Mouse (Mus musculus) olfactory bulb, adult 2 months (tissue): ENCODE measurements at regions not wholly inside any gene's neighbourhood (a gene's known extent, or its start where the extent isn't known, plus 50 kb on each side); places are given as distances from the start of the nearest gene placed in this dataset.
"Not testable (repeated sequence)": the region's sequence is repeated elsewhere in the genome, so short reads cannot be mapped to it uniquely, and the experiment has no call there.

Source experiments
- H3K27ac ChIP-seq: fragments of 200-500 bp; 2 replicates; pipeline ENCODE4 v1.5.1; 2012; ENCODE audit warnings: low read depth, low read length; ENCODE audit not compliant: insufficient read depth
- H3K4me1 ChIP-seq: fragments of 200-500 bp; 2 replicates; pipeline ENCODE4 v1.6.1; 2012; ENCODE audit warnings: low read length; ENCODE audit not compliant: control insufficient read depth, insufficient read depth
- H3K4me3 ChIP-seq: fragments of 200-500 bp; 2 replicates; pipeline ENCODE4 v1.5.1; 2012; ENCODE audit warnings: mild to moderate bottlenecking, low read depth, low read length, moderate library complexity; ENCODE audit not compliant: insufficient read depth
- CTCF ChIP-seq: fragments of 200-500 bp; IDR thresholded peaks from 2 replicates; pipeline ENCODE4 v1.5.1; 2012; ENCODE audit warnings: low read depth, mild to moderate bottlenecking, low read length, moderate library complexity; ENCODE audit not compliant: insufficient read depth
- POLR2A ChIP-seq: fragments of 200-500 bp; IDR thresholded peaks from 2 replicates; pipeline ENCODE4 v1.6.1; 2012; ENCODE audit warnings: mild to moderate bottlenecking, low read depth, low read length, moderate library complexity; ENCODE audit not compliant: insufficient read depth
- WGBS: fragments of 180-500 bp; shearing (Covaris S2); methylation state at CpG from one replicate; pipeline ENCODE4 v1.1.7; 2018; 5-methylcytosine and 5-hydroxymethylcytosine counted together

GRCm38 (mm10) chr13:60480731-60481431, 120.9 kb upstream of the Dapk1 start:
- Histone ChIP-seq H3K27ac (no peak overlapping the region), H3K4me1 (peaks cover 11% of the 10 kb centered on the region; the same call in 1 of the 2 replicates), H3K4me3 (no peak overlapping the region)
- 36% methylated on average over 21 of the region's 21 CpGs for WGBS
- TF ChIP-seq CTCF (no peak), POLR2A (no peak)

- peaks cover 15% of the 10 kb centered on the region for H3K4me1 ChIP-seq
- WGBS: 79% methylated on average over 11 of the region's 11 CpGs
- H3K27ac ChIP-seq, H3K4me3 ChIP-seq: not testable (repeated sequence)
Observed at GRCm38 (mm10) chr13:60481451-60481850, 120.3 kb upstream of the Dapk1 start.

GRCm38 (mm10) chr13:60481946-60482345, 119.8 kb upstream of the Dapk1 start:
- Histone ChIP-seq H3K4me3 (no peak overlapping the region), H3K4me1 (peaks cover 15% of the 10 kb centered on the region), H3K27ac (no peak overlapping the region)
- no peak for TF ChIP-seq POLR2A
- TF ChIP-seq CTCF: no peak
- WGBS: 97% methylated on average over 6 of the region's 6 CpGs

GRCm38 (mm10) chr13:60486105-60486504, 115.6 kb upstream of the Dapk1 start:
- 70% methylated on average over 2 of the region's 2 CpGs for WGBS
- no peak overlapping the region for H3K27ac ChIP-seq
- TF ChIP-seq CTCF (no peak), POLR2A (no peak)
- H3K4me1 ChIP-seq: peaks cover 34% of the 10 kb centered on the region
- H3K4me3 ChIP-seq: no peak overlapping the region

GRCm38 (mm10) chr13:60486871-60487270, 114.9 kb upstream of the Dapk1 start:
- TF ChIP-seq POLR2A: no peak
- no peak for TF ChIP-seq CTCF
- Histone ChIP-seq H3K27ac (no peak overlapping the region), H3K4me1 (peaks cover 33% of the 10 kb centered on the region), H3K4me3 (no peak overlapping the region)
- WGBS: 97% methylated on average over 5 of the region's 5 CpGs

- Histone ChIP-seq H3K4me1 (peaks cover 33% of the 10 kb centered on the region), H3K4me3 (no peak overlapping the region), H3K27ac (peak overlapping the region; percentile 64)
- 22% methylated on average over 13 of the region's 13 CpGs for WGBS
- TF ChIP-seq POLR2A: no peak
- no peak for TF ChIP-seq CTCF
Observed at GRCm38 (mm10) chr13:60488131-60488883, 113.4 kb upstream of the Dapk1 start.

GRCm38 (mm10) chr13:60488884-60489265, 112.9 kb upstream of the Dapk1 start:
- Histone ChIP-seq H3K27ac (peak overlapping the region; percentile 64), H3K4me3 (no peak overlapping the region), H3K4me1 (peaks cover 33% of the 10 kb centered on the region)
- WGBS: 27% methylated on average over 4 of the region's 4 CpGs
- no peak for TF ChIP-seq CTCF
- no peak for TF ChIP-seq POLR2A

GRCm38 (mm10) chr13:60491948-60492464, 109.7 kb upstream of the Dapk1 start:
- 87% methylated on average over 16 of the region's 16 CpGs for WGBS
- TF ChIP-seq CTCF (no peak), POLR2A (no peak)

GRCm38 (mm10) chr13:60493836-60494235, 107.9 kb upstream of the Dapk1 start:
- H3K4me1 ChIP-seq: peaks cover 11% of the 10 kb centered on the region
- 84% methylated on average over 5 of the region's 5 CpGs for WGBS
- H3K4me3 ChIP-seq: no peak overlapping the region
- H3K27ac ChIP-seq: no peak overlapping the region
- no peak for TF ChIP-seq CTCF
- no peak for TF ChIP-seq POLR2A

More at GRCm38 (mm10) chr13:60491948-60492464, 109.7 kb upstream of the Dapk1 start:
- H3K4me3 ChIP-seq: no peak overlapping the region
- H3K27ac ChIP-seq: no peak overlapping the region
- H3K4me1 ChIP-seq: peaks cover 23% of the 10 kb centered on the region
